Mouse (Mus musculus) CD4-positive naive resting alpha-beta T cell, adult 76 days (primary cell): ENCODE results near the gene Lbhd1. TPM values are rescaled to one million over a fixed set of nuclear protein-coding genes. Genes with fewer than 3 reads are reported as not detected.

Experiments
- total RNA-seq: library from RNA; stranded (reverse); gene quantifications from one replicate; pipeline ENCODE4 v1.2.4, GENCODE M21; 2023

Lbhd1 gene
- 9.4 TPM for total RNA-seq

DNA sequence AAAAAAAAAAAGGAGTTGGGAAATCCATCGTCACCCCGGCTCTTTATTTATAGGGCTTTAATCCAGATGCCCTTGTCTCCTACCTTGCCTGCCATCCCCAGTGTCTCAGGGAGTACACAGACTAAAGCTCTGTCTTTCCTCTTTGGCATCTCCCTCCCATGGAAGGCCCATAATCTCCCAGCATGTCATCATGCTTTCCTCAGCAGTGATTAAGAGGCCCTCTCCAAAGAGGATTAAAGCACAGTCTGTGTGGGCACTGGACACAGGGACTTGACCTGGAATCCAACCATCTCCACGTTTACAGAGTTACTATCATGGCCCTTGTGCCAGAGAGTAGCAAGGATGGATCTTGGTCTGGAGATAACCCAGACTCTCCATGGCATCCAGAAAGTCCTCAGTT is at the start of gene Lbhd1, which contains the start of gene Gm49403:
Gene Lbhd1 (plus strand): TSS at position 117 of the 400 bp plus-strand sequence.
Gene Gm49403 (plus strand): TSS at position 315 of the 400 bp plus-strand sequence.

GRCm38 (mm10) chr19:8837251-8837791 is 46.2 kb upstream of the Lbhd1 start, which contains the start of gene Bscl2:
Gene Bscl2, plus strand, starts transcription at chr19:8837467.

GRCm38 (mm10) chr19:8839103-8839907 is 44.2 kb upstream of the Lbhd1 start, which contains the start of gene Gng3:
Gene Gng3, minus strand, starts transcription at chr19:8839194.

GRCm38 (mm10) chr19:8850402-8850901 is 33.1 kb upstream of the Lbhd1 start, which contains the start of gene Lrrn4cl:
Gene Lrrn4cl, plus strand, starts transcription at chr19:8850768.

DNA sequence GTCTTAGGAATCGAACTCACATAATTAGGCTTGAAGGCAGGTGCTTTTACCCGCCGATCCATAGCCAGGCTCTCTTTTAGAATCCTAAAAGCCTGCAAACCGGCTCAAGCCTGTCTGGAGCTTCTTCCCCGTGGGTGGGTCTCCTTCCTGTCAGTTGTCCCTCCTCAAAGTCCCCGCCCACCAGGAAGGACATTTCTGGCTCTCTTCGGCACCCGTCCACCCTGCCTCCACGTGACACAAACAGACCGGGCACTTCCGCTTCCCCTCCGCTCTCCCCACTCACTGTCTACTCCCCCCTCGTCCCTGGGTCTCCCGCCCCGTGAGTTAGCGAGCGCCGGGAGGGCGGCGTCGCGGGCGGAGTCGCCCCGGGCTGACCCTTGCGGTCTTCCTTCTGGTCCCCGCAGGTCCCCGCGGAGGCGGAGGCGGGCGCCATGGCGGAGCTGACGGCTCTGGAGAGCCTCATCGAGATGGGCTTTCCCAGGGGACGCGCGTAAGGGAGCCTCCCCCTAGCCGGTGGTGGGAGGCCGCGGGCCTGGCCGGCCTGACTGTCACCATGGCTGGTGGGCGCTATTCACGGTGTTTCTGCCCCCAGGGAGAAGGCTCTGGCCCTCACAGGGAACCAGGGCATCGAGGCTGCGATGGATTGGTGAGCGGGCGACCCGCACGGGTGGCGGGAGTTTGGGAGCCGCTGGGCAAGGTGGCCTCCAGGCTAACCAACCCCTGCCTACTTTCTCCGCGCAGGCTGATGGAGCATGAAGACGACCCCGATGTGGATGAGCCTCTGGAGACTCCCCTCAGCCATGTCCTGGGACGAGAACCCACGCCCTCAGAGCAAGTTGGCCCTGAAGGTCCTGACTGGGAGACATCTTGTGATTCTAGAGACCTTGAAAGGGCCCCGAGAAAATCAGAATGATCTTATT is 12.0 kb upstream of the Lbhd1 start, which contains the start of gene Ubxn1:
Gene Ubxn1 (plus strand): TSS at position 230 of the 920 bp plus-strand sequence.

DNA sequence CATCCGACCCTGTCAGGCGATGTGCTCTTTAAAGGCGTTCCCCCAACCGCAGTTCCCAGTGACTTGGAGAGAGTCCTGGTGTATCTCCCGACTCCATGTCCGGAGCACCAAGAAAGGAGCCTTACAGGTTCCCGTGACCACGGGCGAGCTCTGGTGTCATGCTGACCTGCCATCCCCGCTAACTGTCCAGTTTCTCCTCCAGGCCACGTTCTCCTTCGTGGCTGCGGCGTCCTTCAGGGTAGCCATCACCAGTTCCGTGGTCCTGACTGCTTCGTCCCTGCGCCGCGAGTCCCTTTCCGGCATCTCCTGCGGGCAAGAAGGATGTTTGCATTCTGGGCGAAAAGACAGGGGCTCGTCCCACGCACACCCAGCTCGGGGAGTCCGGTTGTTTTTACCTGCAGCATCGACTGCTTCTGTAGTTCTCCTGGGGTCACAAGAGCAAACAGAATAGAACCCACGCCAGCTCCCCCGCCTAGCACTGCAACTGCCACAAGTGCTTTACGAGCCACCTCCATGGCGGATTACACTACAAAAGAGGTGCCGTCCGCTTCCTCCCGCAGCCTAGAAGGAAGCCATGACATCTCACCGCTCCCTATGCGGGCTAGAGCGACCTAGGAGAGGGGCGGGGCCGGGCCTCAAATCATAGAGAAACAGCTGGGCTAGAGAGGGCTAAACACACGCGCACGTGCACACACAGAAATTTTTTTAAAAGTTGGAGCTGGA is 3.1 kb upstream of the Lbhd1 start, which contains the start of gene Uqcc3:
Gene Uqcc3 (minus strand): TSS at position 613 of the 723 bp plus-strand sequence.

DNA sequence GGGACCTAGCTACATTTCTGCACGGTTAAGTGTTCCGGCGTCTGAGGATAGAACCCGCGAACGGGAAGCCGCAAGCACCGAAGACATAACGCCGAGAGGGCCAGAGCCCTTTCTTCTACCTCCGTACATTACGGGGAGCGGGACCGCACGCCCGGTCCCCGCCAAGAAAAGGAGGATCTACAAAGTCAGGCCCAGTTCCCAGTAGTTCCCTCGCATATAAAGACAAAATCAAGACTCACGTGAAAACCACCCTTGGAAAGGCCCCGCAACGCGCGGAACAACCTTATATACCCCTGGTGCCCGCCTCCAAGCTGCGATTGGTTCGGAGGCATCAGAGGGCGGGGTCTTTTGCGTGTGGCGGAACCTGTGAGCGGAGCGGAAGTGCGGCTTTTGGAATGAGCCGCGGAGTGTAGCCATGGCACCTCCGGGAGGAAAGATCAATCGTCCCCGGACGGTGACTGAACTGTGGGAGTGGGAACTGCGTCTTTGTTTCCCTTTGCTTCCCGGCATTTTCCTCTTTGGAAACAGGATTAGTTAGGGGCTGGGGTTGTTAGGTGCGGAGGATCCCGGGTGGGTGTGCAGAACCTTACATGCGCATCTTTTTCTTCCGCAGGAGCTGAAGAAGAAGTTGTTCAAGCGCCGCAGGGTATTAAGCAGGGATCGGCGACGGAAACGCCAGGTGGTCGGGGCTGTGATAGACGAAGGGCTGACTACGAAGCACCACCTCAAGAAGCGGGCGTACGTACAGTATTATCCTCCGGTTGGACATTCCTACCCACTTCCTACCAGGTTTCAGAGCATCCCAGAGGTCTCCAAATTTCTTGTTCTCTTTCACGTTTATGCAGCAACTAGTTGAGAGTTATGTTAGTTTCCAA is 5.2 kb downstream of the Lbhd1 start, which contains the start of the genes 1810009A15Rik and Gm49416:
Gene 1810009A15Rik (plus strand): TSS at position 343 of the 875 bp plus-strand sequence.
Gene Gm49416 (plus strand): TSS at position 416 of the 875 bp plus-strand sequence.

GRCm38 (mm10) chr19:8892829-8893766 is 9.6 kb downstream of the Lbhd1 start, which contains the start of gene Ints5:
Gene Ints5, plus strand, starts transcription at chr19:8893005.

GRCm38 (mm10) chr19:8897865-8898495 is 14.4 kb downstream of the Lbhd1 start, which contains the start of gene Ganab:
Gene Ganab, plus strand, starts transcription at chr19:8898071.

DNA sequence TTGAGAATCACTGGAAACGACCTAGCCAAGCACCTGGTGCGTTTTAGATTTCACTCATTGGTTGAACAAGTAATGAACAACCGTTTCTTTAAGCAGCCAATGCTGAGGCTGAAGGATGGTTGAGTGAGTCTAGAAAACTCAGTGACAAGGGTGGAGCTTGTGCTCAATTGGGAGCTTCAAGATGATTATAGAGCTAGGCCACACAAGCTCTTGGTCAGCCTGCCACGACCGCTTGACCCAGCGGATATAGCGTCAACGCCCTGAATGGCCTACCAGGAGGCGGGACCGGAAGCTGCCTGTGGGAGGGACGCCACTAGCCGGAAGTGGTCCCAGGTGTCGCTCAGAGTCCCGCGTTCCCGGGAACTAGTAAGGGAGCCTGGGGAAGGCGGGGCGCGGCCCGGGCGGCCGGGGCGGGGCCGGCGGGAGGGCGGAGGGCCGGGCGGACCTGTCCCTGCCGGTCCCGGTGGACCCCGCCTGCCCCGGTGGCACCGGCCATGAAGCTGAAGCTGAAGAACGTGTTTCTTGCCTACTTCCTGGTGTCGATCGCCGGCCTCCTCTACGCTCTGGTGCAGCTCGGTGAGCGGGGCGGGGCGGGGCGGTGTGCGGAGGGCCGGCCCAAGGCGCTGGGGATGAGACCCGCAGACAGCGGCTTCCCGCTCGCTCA is 36.7 kb downstream of the Lbhd1 start, which contains the start of gene B3gat3:
Gene B3gat3 (plus strand): TSS at position 302 of the 664 bp plus-strand sequence.

GRCm38 (mm10) chr19:8929224-8930088 is 45.9 kb downstream of the Lbhd1 start, which contains the start of the genes Rom1 and Eml3:
Gene Rom1, minus strand, starts transcription at chr19:8929356.
Gene Eml3, plus strand, starts transcription at chr19:8929552.

DNA sequence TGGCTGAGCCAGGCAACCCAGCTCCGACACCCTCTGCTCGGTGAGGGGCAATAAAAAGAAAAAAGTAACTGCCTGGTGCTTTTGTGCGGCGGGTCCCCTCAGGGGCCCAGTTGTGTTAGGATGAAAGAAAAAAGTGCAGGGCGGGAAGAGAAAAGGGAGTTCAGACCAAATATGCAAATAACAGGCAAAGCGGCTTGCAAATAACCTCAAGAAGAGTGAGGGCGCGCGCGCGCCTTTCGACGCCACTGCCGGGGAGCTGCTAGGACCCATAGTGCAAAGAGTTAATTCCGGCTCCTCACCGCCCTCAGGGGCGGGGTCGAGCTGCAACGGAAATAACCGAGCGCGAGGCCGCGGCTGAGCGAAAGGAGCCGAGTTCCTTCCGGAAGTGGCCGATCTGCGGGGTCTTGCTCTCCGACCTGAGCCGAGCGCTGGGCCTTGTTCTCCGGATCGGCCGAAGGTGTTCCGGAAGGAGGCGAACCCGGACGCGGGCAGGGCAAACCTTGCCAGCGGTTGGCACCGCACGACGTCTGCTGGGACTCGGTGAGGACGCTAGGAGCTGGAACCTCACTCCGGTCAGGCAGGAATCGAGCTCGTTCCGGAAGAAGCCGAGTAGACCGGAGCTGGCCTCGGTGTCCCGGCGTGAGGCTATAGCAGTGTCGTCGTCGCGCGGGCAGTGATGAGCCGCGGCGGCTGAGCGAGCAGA is 58.1 kb downstream of the Lbhd1 start, which contains the start of gene Mta2:
Gene Mta2 (plus strand): TSS at position 361 of the 703 bp plus-strand sequence.

